Mouse (Mus musculus) lung, postnatal 25 days (tissue): ENCODE data around the gene Ahnak2.

Source experiments
- DNase-seq: peaks from one replicate; pipeline ENCODE4 v3.0.0; 2022; ENCODE audit warnings: low spot score

Ahnak2 gene

DNA sequence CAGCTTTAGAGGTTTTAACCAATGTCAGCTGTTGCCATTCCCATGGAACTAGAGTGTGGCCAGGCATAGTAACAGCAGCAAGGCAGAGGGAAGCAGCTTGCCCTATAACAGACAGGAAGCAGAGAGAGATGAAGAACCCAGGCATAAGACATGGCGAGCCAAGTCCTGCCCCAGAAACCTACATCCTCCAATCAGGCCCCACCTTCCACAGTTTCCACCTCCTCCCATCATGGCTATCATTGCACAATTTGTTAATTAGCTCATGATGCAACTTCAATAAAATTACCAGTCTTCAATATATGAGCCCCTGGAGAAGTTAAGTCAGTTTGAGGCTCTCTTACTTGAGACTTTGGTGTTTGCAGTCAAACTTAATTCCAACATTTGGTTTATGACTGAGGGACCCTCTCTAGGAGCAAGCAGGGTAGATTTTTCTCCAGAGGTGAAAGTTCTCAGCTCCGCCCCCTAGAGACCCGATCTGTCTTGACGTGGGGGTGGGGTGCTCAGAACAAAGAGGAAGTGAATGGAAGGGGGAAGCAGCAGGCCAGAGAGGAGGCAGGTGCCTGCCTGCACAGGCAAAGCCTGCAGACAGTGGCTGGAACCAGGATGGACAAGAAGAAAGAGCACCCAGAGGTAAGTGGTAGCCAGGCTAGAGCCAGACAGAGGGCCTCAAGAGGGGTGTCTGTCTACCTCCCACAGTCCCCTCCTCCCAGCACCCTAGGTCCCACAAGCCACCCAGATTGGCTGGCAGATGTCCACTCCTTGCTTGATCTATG, 42.1 kb downstream of the Ahnak2 start, which contains the start of gene Pld4:
Gene Pld4, plus strand, starts transcription at position 502 of the 773 bp plus-strand sequence.
- peak; percentile 53 for DNase-seq

DNA sequence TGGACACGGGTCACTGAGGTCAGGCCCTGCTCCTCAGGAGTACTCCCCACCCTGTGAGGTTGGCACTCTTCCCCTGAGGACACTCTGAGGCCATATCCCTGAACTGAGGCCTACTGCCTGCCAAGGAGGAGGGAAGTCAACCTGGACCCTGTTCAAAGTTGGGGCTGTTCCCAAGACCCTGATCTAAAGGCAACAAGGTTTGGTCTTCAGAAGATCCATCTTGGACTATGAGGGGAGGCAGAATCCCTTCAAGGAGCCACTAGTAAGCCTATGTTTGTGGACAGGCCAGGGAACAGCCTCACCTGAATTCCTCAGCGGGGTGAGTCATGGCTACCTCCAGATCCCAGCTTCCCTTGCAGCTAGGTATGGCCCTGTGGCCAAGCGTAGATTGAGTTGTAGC, 43.0 kb downstream of the Ahnak2 start:
- DNase-seq, result no peak

DNA sequence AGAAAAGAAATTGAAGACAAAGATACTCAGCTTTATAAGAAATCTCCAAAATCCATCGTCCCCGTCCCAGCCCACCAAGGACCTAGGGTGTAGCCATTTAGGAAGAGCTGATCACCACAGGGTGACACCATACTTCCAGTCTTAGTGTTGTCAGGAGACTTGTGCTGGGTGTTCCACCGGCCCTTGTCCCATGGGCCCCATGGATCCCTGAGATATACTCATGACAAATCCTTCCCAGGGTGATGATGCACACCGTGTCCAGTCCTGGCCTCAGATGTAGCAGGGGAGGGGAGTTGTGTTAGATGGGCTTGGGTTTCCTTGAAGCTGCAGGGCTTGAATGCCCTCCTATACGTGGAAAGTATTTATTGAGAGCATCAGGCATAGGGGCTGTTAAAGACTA, 44.6 kb downstream of the Ahnak2 start:
- no peak for DNase-seq

GRCm38 (mm10) chr12:112755900-112756299, 46.6 kb downstream of the Ahnak2 start:
- no peak for DNase-seq

- no peak for DNase-seq
These were observed 50.1 kb downstream of the Ahnak2 start for GRCm38 (mm10) chr12:112752399-112752798.

GRCm38 (mm10) chr12:112750976-112751375, 51.5 kb downstream of the Ahnak2 start:
- no peak for DNase-seq

DNA sequence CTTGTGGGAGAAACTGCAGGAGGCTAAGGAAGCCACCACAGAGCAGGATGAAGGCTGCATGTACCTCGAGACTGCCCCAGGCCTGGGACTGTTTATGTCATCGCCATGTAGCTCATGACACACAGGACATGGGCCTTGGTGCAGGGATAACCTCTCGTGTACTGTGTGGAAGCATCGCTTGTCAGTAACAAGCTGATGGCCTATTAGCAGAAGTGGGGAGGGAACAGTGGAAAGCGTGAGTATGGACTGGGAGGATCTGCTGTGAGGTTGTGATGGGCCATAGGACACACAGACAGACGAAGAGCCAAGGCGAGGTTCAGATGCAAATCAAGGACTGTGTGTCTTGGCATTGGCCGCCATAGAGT, 54.9 kb downstream of the Ahnak2 start:
- DNase-seq, result no peak

GRCm38 (mm10) chr12:112746808-112747605, 55.5 kb downstream of the Ahnak2 start:
- DNase-seq, result peak; percentile 50

- no peak for DNase-seq
These were observed 56.0 kb downstream of the Ahnak2 start for GRCm38 (mm10) chr12:112746461-112746807.

DNA sequence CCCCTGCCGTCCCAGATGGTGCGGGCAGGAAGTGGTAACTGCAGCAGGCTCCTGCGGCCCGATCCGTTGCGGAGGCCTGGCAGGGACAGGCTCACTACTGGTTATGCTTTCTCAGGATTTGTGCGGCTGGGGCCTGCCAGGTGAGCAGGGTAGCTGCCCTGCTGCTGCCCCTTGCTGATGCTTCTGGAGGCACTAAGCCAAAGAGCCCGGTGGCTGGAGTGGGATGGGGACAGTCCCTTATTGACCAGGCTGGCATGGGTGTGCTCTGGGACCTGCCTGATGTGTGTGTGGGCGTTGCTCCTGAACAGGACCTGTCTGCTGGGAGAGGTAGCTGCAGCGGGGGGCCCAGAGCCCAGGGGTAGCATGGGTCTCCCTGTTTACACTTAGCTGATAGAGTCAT, 56.7 kb downstream of the Ahnak2 start:
- no peak for DNase-seq

DNA sequence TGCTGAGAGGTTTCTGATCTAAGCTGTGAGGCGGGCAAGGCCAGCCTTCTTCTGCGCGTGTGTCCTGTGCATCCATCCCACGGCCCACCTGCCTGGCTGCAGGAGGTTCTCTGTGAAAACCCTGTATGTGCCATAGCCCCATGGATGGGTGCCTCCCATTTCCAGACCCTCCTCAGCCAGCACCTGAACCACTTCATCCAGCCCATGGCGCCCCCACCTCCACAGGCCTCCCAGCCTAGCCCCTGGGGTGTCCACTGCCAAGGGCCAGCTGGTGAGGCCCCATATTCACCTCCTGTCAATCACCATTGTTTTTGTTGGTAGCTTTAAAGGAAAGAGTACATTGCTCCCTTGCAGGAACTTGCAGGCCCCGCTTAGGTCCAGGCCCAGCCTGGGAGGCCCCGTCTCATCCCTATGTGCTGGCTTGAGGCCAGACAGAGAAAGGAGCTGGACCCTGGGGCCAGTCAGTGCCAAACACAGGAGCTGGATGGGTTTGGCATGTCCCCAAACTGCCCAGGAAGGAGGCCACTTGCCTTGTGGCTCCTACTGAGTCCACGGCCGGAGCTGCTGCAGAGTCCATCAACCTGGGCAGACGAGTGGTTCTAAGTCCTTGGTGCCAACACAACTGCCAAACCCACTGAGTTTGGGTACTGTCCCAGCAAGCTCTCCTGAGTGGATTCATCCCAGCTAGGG, 57.4 kb downstream of the Ahnak2 start:
- no peak for DNase-seq

GRCm38 (mm10) chr12:112744211-112744610, 58.2 kb downstream of the Ahnak2 start:
- no peak for DNase-seq

DNA sequence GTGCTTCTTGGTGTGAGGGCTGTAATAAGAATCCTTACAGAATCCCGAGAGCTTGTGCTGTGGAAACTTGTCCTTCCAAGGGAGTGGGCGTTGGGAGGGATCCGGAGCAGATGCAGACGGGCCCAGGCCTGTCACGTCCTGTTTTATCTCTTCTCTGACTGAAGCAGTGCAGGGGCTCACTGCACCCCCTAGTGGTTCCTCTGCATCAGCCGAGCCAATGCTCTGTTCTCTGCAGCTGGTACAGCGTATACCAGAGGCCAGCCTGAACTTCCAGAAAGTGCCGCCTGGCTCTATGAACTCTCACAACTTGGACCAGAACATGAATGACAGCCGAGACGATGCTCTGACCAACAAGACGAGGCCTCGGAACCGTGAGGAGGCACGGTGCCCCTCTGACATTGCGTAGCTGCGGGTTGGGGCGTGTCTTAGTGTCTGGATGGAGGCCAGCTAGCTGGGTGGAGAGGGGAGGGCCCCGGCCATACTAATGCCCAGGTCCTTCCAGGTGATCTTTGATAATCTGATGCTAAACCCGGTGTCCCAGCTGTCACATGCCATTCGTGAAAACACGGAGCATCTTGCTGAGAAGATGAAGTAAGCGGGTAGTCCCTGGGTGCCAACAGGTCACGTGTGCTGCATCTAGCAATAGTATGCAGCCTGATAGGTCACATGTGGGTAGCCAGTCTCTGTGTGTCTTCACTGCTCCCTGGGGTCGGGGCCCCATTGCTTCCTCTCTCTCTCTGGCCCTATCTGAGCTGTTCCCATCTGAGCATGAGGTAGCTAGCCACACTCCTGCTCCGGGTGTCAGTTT, 59.1 kb downstream of the Ahnak2 start:
- DNase-seq, result peak; percentile 76

- no peak for DNase-seq
These were observed 59.7 kb downstream of the Ahnak2 start for GRCm38 (mm10) chr12:112742768-112743167.

- no peak for DNase-seq
These were observed 63.4 kb downstream of the Ahnak2 start for GRCm38 (mm10) chr12:112739023-112739568.

- no peak for DNase-seq
These were observed 64.0 kb downstream of the Ahnak2 start for GRCm38 (mm10) chr12:112738281-112739022.

DNA sequence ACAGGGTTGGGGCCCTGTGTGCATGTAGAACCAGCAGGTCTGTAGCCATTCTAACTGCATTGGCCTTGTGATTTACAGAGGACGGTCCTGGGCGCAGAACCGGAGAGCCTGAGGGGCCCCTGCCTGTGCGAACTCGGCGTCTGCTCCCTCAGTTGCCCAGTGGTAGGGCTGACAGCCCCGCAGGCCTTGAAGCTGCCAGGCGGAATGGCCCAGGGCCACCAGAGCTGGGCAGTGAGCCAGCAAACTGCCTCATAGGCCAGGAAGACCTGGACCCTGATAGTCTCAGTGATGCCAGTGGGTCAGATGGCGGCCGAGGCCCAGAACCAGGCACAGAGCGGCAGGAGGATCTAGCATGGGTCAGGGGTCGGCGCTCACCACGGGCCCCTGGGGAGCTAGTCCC, 64.7 kb downstream of the Ahnak2 start:
- DNase-seq, result no peak

DNA sequence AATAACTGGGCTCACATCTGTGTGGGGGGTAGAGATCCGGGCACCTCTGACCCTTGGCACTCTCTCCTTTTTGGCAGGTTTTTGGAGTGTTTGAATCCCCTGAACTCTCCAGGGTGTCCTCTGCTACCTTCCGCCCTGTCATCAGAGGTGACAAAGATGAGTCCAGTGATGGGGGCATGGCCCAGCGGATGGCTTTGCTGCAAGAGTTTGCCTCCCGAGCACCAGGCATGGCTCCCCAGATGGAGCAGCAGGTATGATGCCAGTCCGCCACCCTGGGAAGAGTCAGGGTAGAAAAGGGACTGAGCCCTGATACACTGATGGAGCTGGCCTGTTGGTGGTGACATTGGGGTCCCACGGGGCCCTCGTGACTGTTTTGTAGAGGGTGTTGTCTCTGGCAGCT, 65.4 kb downstream of the Ahnak2 start:
- DNase-seq, result no peak

DNA sequence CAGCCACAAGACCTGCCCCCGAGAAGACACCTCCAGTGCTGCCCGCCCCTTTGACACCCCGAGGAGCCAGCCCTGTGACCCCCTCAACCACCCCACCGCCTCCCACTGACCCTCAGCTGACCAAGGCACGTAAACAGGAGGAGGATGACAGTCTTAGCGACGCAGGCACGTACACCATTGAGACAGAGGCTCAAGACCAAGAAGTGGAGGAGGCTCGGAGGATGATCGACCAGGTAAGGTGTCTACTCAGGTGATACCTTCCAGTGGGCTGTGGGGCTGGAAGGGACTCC, 65.9 kb downstream of the Ahnak2 start:
- no peak for DNase-seq

- DNase-seq, result no peak
These were observed 66.4 kb downstream of the Ahnak2 start for GRCm38 (mm10) chr12:112735896-112736635.
